21 mouse cellular contexts compared by ENCODE assay signal in the genomic region with DNA sequence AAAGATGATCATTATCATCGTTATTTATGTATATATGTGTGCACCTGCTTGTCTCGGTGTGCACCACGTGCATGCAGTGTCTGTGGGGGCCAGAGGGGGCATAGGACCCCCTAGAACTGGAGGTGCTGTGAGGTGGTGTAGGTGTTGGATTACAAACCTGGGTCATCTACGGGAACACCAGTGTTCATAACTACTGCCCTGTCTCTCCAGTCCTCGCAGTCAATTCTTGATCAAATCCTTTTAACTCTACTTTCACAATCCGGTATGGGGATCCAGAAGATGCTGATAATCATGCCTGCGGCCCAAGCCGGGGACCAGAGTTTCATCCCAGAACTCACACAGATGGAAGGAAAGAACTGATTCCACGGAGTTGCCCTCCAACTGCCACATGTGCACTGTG.
"Had no signal": no experiment of that assay in that cellular context is flagged by ENCODE, and none has a peak within 500 bp of the region (broad histone marks: within the 10 kb centered on the region; RNA-seq: fewer than 3 reads in every experiment).

No protein-coding gene starts in this region.

- DNase-seq: gastrocnemius, adult 2 months; gastrocnemius, postnatal 10 days; gastrocnemius, postnatal 25 days; heart, adult 2 months; heart, postnatal 10 days; heart, postnatal 4 days; kidney, adult 18-20 months; kidney, adult 8-10 months; kidney, postnatal 10 days; kidney, postnatal 25 days; kidney, postnatal 4 days; liver had no signal

- H3K27ac ChIP-seq: gastrocnemius, adult 2 months; heart, adult 2 months; hindbrain, embryonic 10.5 days; hindbrain, embryonic 12.5 days; hindbrain, embryonic 14.5 days; intestine, embryonic 15.5 days; left cerebral cortex, adult 2 months; limb, embryonic 10.5 days; limb, embryonic 12.5 days had no signal

- H3K4me1 ChIP-seq: heart, embryonic 12.5 days; intestine, embryonic 15.5 days; limb, embryonic 10.5 days; limb, embryonic 12.5 days had no signal

- H3K27me3 ChIP-seq: hindbrain, embryonic 12.5 days; intestine, embryonic 15.5 days had no signal

- H3K9me3 ChIP-seq: heart, embryonic 12.5 days; hindbrain, embryonic 10.5 days; hindbrain, embryonic 12.5 days; intestine, embryonic 15.5 days; limb, embryonic 10.5 days; limb, embryonic 12.5 days had no signal

- H3K36me3 ChIP-seq: heart, embryonic 12.5 days; hindbrain, embryonic 10.5 days; hindbrain, embryonic 12.5 days; intestine, embryonic 15.5 days; limb, embryonic 10.5 days; limb, embryonic 12.5 days had no signal

- H3K4me3 ChIP-seq: gastrocnemius, adult 2 months; heart, adult 2 months; heart, embryonic 12.5 days; hindbrain, embryonic 10.5 days; hindbrain, embryonic 12.5 days; intestine, embryonic 15.5 days; layer of hippocampus, adult 2 months; left cerebral cortex, adult 2 months; limb, embryonic 10.5 days; limb, embryonic 12.5 days had no signal
